Mouse (Mus musculus): ENCODE results near the gene Rad1. TPM values are rescaled to one million over a fixed set of nuclear protein-coding genes. Genes with fewer than 3 reads are reported as not detected.
"Not testable (repeated sequence)": the region's sequence is repeated elsewhere in the genome, so short reads cannot be mapped to it uniquely, and the experiment has no call there.

Rad1 gene
- polyA plus RNA-seq, 1 experiment from 2014 or later = 15.3 TPM

GRCm38 (mm10) chr15:10515166-10515565 lies 29.3 kb downstream of the Rad1 start:
- Histone ChIP-seq H3K4me3 (replicated peaks) (no peak overlapping the region), H3K9me3 (replicated peaks) (no peaks in the 10 kb centered on the region), H3K9ac (no peak overlapping the region), H3K27ac (replicated peaks) (no peak overlapping the region), H3K27me3 (no peaks in the 10 kb centered on the region), H3K4me2 (no peak overlapping the region), H3K36me3 (replicated peaks) (no peaks in the 10 kb centered on the region), H3K4me1 (replicated peaks) (no peaks in the 10 kb centered on the region)
- 70% methylated on average over 7 of the region's 7 CpGs for WGBS (ENCODE audit: insufficient replicate concordance)
- ATAC-seq (ENCODE audit: insufficient read depth) = no peak

- H3K9me3 ChIP-seq (replicated peaks) = no peaks in the 10 kb centered on the region
- no peaks in the 10 kb centered on the region for H3K27me3 ChIP-seq
- H3K27ac ChIP-seq (replicated peaks) = no peak overlapping the region
- H3K4me3 ChIP-seq (replicated peaks) = no peak overlapping the region
- H3K4me1 ChIP-seq (replicated peaks) = no peaks in the 10 kb centered on the region
- no peak overlapping the region for H3K4me2 ChIP-seq
- H3K36me3 ChIP-seq (replicated peaks) = no peaks in the 10 kb centered on the region
- WGBS (ENCODE audit: insufficient replicate concordance) = 43% methylated on average over 1 of the region's 1 CpGs
- H3K9ac ChIP-seq = no peak overlapping the region
- ATAC-seq (ENCODE audit: insufficient read depth) = no peak
Measured at GRCm38 (mm10) chr15:10525896-10526295, 40.1 kb downstream of the Rad1 start.

- ATAC-seq (ENCODE audit: insufficient read depth) = peak; percentile 15; the same call in 1 of the 2 replicates
- Histone ChIP-seq H3K4me1 (replicated peaks) (no peaks in the 10 kb centered on the region), H3K4me2 (no peak overlapping the region), H3K36me3 (replicated peaks) (no peaks in the 10 kb centered on the region), H3K4me3 (replicated peaks) (no peak overlapping the region), H3K27ac (replicated peaks) (no peak overlapping the region), H3K27me3 (no peaks in the 10 kb centered on the region), H3K9ac (no peak overlapping the region), H3K9me3 (replicated peaks) (no peaks in the 10 kb centered on the region)
- 41% methylated on average over 4 of the region's 4 CpGs for WGBS (ENCODE audit: insufficient replicate concordance)
Measured at GRCm38 (mm10) chr15:10531352-10531751, 45.5 kb downstream of the Rad1 start.

GRCm38 (mm10) chr15:10533361-10533760 lies 47.5 kb downstream of the Rad1 start:
- ATAC-seq (ENCODE audit: insufficient read depth); H3K9ac ChIP-seq: not testable (repeated sequence)
- 66% methylated on average over 10 of the region's 10 CpGs for WGBS (ENCODE audit: insufficient replicate concordance)

GRCm38 (mm10) chr15:10534591-10534990 lies 48.8 kb downstream of the Rad1 start:
- ATAC-seq (ENCODE audit: insufficient read depth) = no peak
- no peaks in the 10 kb centered on the region for H3K27me3 ChIP-seq
- no peaks in the 10 kb centered on the region for H3K9me3 ChIP-seq (replicated peaks)
- WGBS (ENCODE audit: insufficient replicate concordance) = 70% methylated on average over 5 of the region's 5 CpGs
- no peaks in the 10 kb centered on the region for H3K36me3 ChIP-seq (replicated peaks)
- no peaks in the 10 kb centered on the region for H3K4me1 ChIP-seq (replicated peaks)
- no peak overlapping the region for H3K4me2 ChIP-seq
- H3K4me3 ChIP-seq (replicated peaks) = no peak overlapping the region
- no peak overlapping the region for H3K9ac ChIP-seq
- H3K27ac ChIP-seq (replicated peaks) = no peak overlapping the region

More at GRCm38 (mm10) chr15:10533361-10533760, 47.5 kb downstream of the Rad1 start:
- H3K27me3 ChIP-seq; H3K9me3 ChIP-seq (replicated peaks); H3K4me3 ChIP-seq (replicated peaks); H3K4me2 ChIP-seq; H3K27ac ChIP-seq (replicated peaks); H3K4me1 ChIP-seq (replicated peaks); H3K36me3 ChIP-seq (replicated peaks): not testable (repeated sequence)

GRCm38 (mm10) chr15:10535969-10536368 lies 50.2 kb downstream of the Rad1 start:
- Histone ChIP-seq H3K27me3 (no peaks in the 10 kb centered on the region), H3K36me3 (replicated peaks) (no peaks in the 10 kb centered on the region), H3K4me2 (no peak overlapping the region), H3K27ac (replicated peaks) (no peak overlapping the region), H3K9me3 (replicated peaks) (no peaks in the 10 kb centered on the region), H3K4me1 (replicated peaks) (no peaks in the 10 kb centered on the region), H3K9ac (no peak overlapping the region), H3K4me3 (replicated peaks) (no peak overlapping the region)
- ATAC-seq (ENCODE audit: insufficient read depth) = no peak
- WGBS (ENCODE audit: insufficient replicate concordance) = 61% methylated on average over 7 of the region's 7 CpGs

- 65% methylated on average over 16 of the region's 16 CpGs for WGBS (ENCODE audit: insufficient replicate concordance)
- no peak overlapping the region for H3K9ac ChIP-seq
Measured at GRCm38 (mm10) chr15:10540271-10541088, 54.7 kb downstream of the Rad1 start.

More at GRCm38 (mm10) chr15:10540271-10541088, 54.7 kb downstream of the Rad1 start:
- H3K36me3 ChIP-seq (replicated peaks) = no peaks in the 10 kb centered on the region
- no peaks in the 10 kb centered on the region for H3K4me1 ChIP-seq (replicated peaks)
- H3K27ac ChIP-seq (replicated peaks) = no peak overlapping the region
- no peaks in the 10 kb centered on the region for H3K27me3 ChIP-seq
- H3K4me2 ChIP-seq = no peak overlapping the region
- no peak overlapping the region for H3K4me3 ChIP-seq (replicated peaks)
- ATAC-seq (ENCODE audit: insufficient read depth) = no peak
- no peaks in the 10 kb centered on the region for H3K9me3 ChIP-seq (replicated peaks)

Other genes with a start within 250 kb of the Rad1 start
- not detected in 2 replicates for gene Gm21973, start 160.6 kb upstream of the Rad1 start, polyA plus RNA-seq (2015; fragmentation: Nextera tagmentation; extraction: Ambion mirVana)
- gene Agxt2, start 127.5 kb upstream of the Rad1 start, polyA plus RNA-seq (2015; fragmentation: Nextera tagmentation; extraction: Ambion mirVana) = 9.8 and 11.7 TPM in 2 replicates
- 4.9 and 5.0 TPM in 2 replicates for gene Dnajc21, start 15.5 kb upstream of the Rad1 start, polyA plus RNA-seq (2015; fragmentation: Nextera tagmentation; extraction: Ambion mirVana)
- gene Brix1, start 71 bp upstream of the Rad1 start, polyA plus RNA-seq (2015; fragmentation: Nextera tagmentation; extraction: Ambion mirVana) = 39.7 and 53.6 TPM in 2 replicates
- gene Ttc23l, start 72.7 kb downstream of the Rad1 start, polyA plus RNA-seq (2015; fragmentation: Nextera tagmentation; extraction: Ambion mirVana) = not detected in 2 replicates
- gene Rai14, start 228.6 kb downstream of the Rad1 start, polyA plus RNA-seq (2015; fragmentation: Nextera tagmentation; extraction: Ambion mirVana) = 4.6 and 5.4 TPM in 2 replicates